Mouse (Mus musculus) limb, embryonic 12.5 days (tissue): ENCODE measurements around the gene Acot7. TPM values are rescaled to one million over a fixed set of nuclear protein-coding genes. Genes with fewer than 3 reads are reported as not detected.

Experiments
- ATAC-seq: fragments of 200-750 bp; cut with Nextera tagmentation; 2 replicates; pipeline ENCODE4 v1.8.0; 2017; ENCODE audit warnings: low read depth, moderate TSS enrichment; ENCODE audit not compliant: insufficient number of reproducible peaks, insufficient read depth, low FRiP score, low TSS enrichment
- H3K27ac ChIP-seq: fragments of 300-500 bp; sonication (generic); 2 replicates; pipeline ENCODE4 v1.5.1; 2016; ENCODE audit warnings: mild to moderate bottlenecking, moderate library complexity
- H3K27me3 ChIP-seq: fragments of 300-500 bp; sonication (generic); 2 replicates; pipeline ENCODE4 v1.6.1; 2016; ENCODE audit warnings: mild to moderate bottlenecking, moderate library complexity
- H3K36me3 ChIP-seq: fragments of 300-500 bp; sonication (generic); 2 replicates; pipeline ENCODE4 v1.6.1; 2016; ENCODE audit warnings: mild to moderate bottlenecking, moderate library complexity
- H3K4me1 ChIP-seq: fragments of 300-500 bp; sonication (generic); replicated peaks from 2 replicates; pipeline ENCODE4 v1.6.1; 2016
- H3K4me2 ChIP-seq: fragments of 300-500 bp; sonication (generic); 2 replicates; pipeline ENCODE4 v1.6.1; 2016; ENCODE audit warnings: mild to moderate bottlenecking, moderate library complexity
- H3K4me3 ChIP-seq: fragments of 300-500 bp; sonication (generic); replicated peaks from 2 replicates; pipeline ENCODE4 v1.5.1; 2016; ENCODE audit warnings: mild to moderate bottlenecking
- H3K9ac ChIP-seq: fragments of 300-500 bp; sonication (generic); replicated peaks from 2 replicates; pipeline ENCODE4 v1.6.1; 2016; ENCODE audit warnings: mild to moderate bottlenecking, moderate library complexity
- H3K9me3 ChIP-seq: fragments of 300-500 bp; sonication (generic); 2 replicates; pipeline ENCODE4 v1.6.1; 2016; ENCODE audit warnings: mild to moderate bottlenecking, moderate library complexity
- WGBS: fragments of 180-500 bp; shearing (Covaris S2); methylation state at CpG from one replicate; pipeline ENCODE4 v1.1.7; 2016; 5-methylcytosine and 5-hydroxymethylcytosine counted together
- polyA plus RNA-seq: library from polyadenylated mRNA; unstranded; fragments of >200 nt; fragmentation: Nextera tagmentation; extraction: Ambion mirVana; gene quantifications from 2 replicates; pipeline ENCODE4 v1.2.1, GENCODE M21; 2016

Acot7 gene
- polyA plus RNA-seq, 1 experiment from 2014 or later = 37.6 TPM

- no peaks in the 10 kb centered on the region for H3K9me3 ChIP-seq
- H3K27ac ChIP-seq = no peak overlapping the region
- H3K4me3 ChIP-seq = no peak overlapping the region
- H3K4me2 ChIP-seq = no peak overlapping the region
- H3K36me3 ChIP-seq = no peaks in the 10 kb centered on the region
- no peak for ATAC-seq
- H3K9ac ChIP-seq = no peak overlapping the region
- H3K4me1 ChIP-seq = peaks cover 34% of the 10 kb centered on the region
- H3K27me3 ChIP-seq = peaks cover 18% of the 10 kb centered on the region; the same call in 1 of the 2 replicates
- 73% methylated on average over 13 of the region's 13 CpGs for WGBS
These were observed 89.9 kb downstream of the Acot7 start for GRCm38 (mm10) chr4:152267748-152268369.

GRCm38 (mm10) chr4:152269967-152270366 is 92.0 kb downstream of the Acot7 start:
- ATAC-seq = no peak
- no peaks in the 10 kb centered on the region for H3K36me3 ChIP-seq
- H3K4me1 ChIP-seq = peaks cover 37% of the 10 kb centered on the region
- no peak overlapping the region for H3K4me3 ChIP-seq
- H3K27ac ChIP-seq = no peak overlapping the region
- 82% methylated on average over 13 of the region's 13 CpGs for WGBS
- H3K9me3 ChIP-seq = no peaks in the 10 kb centered on the region
- no peak overlapping the region for H3K4me2 ChIP-seq
- no peak overlapping the region for H3K9ac ChIP-seq
- H3K27me3 ChIP-seq = peaks cover 27% of the 10 kb centered on the region

- no peaks in the 10 kb centered on the region for H3K9me3 ChIP-seq
- H3K4me1 ChIP-seq = peaks cover 41% of the 10 kb centered on the region
- no peak for ATAC-seq
- 79% methylated on average over 9 of the region's 9 CpGs for WGBS
- no peak overlapping the region for H3K4me3 ChIP-seq
- no peak overlapping the region for H3K27ac ChIP-seq
- peaks cover 30% of the 10 kb centered on the region for H3K27me3 ChIP-seq
- no peak overlapping the region for H3K4me2 ChIP-seq
- no peak overlapping the region for H3K9ac ChIP-seq
- H3K36me3 ChIP-seq = no peaks in the 10 kb centered on the region
These were observed 92.7 kb downstream of the Acot7 start for GRCm38 (mm10) chr4:152270599-152270998.

- H3K9me3 ChIP-seq = no peaks in the 10 kb centered on the region
- no peak for ATAC-seq
- no peak overlapping the region for H3K27ac ChIP-seq
- no peak overlapping the region for H3K9ac ChIP-seq
- no peak overlapping the region for H3K4me3 ChIP-seq
- H3K4me1 ChIP-seq = peaks cover 41% of the 10 kb centered on the region
- WGBS = 92% methylated on average over 11 of the region's 11 CpGs
- H3K36me3 ChIP-seq = no peaks in the 10 kb centered on the region
- H3K4me2 ChIP-seq = no peak overlapping the region
- H3K27me3 ChIP-seq = peaks cover 37% of the 10 kb centered on the region
These were observed 93.4 kb downstream of the Acot7 start for GRCm38 (mm10) chr4:152271334-152271733.

GRCm38 (mm10) chr4:152272006-152272405 is 94.1 kb downstream of the Acot7 start:
- ATAC-seq = no peak
- Histone ChIP-seq H3K4me3 (no peak overlapping the region), H3K9ac (0 out of 2 replicates have a peak overlapping the region, but pooled peaks have one; percentile 42), H3K9me3 (no peaks in the 10 kb centered on the region), H3K27ac (no peak overlapping the region), H3K36me3 (no peaks in the 10 kb centered on the region), H3K4me1 (peaks cover 41% of the 10 kb centered on the region), H3K4me2 (0 out of 2 replicates have a peak overlapping the region, but pooled peaks have one; percentile 3), H3K27me3 (peaks cover 40% of the 10 kb centered on the region)
- 50% methylated on average over 7 of the region's 7 CpGs for WGBS

- H3K36me3 ChIP-seq = no peaks in the 10 kb centered on the region
- ATAC-seq = no peak
- H3K4me3 ChIP-seq = no peak overlapping the region
- H3K4me2 ChIP-seq = 0 out of 2 replicates have a peak overlapping the region, but pooled peaks have one; percentile 3
- no peak overlapping the region for H3K9ac ChIP-seq
- WGBS = 22% methylated on average over 9 of the region's 9 CpGs
- H3K4me1 ChIP-seq = peaks cover 41% of the 10 kb centered on the region
- no peaks in the 10 kb centered on the region for H3K9me3 ChIP-seq
- H3K27me3 ChIP-seq = peaks cover 40% of the 10 kb centered on the region
- H3K27ac ChIP-seq = peak overlapping the region; percentile 72; the same call in 1 of the 2 replicates
These were observed 94.6 kb downstream of the Acot7 start for GRCm38 (mm10) chr4:152272449-152273049.

GRCm38 (mm10) chr4:152273191-152273590 is 95.3 kb downstream of the Acot7 start:
- peak overlapping the region; percentile 72; the same call in 1 of the 2 replicates for H3K27ac ChIP-seq

GRCm38 (mm10) chr4:152273621-152274236 is 95.8 kb downstream of the Acot7 start, which contains the start of gene Gpr153:
Gene Gpr153, plus strand, starts transcription at chr4:152274232.
- peak; percentile 50 for ATAC-seq
- 1% methylated on average over 44 of the region's 48 CpGs for WGBS
- Histone ChIP-seq H3K27ac (peak within 1 kb of the TSS; percentile 72), H3K9ac (peak within 1 kb of the TSS; percentile 83), H3K4me3 (peak within 1 kb of the TSS; percentile 74), H3K4me2 (peak within 1 kb of the TSS; percentile 97), H3K9me3 (no peaks in the 10 kb centered on the region), H3K27me3 (peaks cover 40% of the 10 kb centered on the region), H3K4me1 (peaks cover 41% of the 10 kb centered on the region), H3K36me3 (no peaks in the 10 kb centered on the region)

More at GRCm38 (mm10) chr4:152273191-152273590, 95.3 kb downstream of the Acot7 start:
- peak overlapping the region; percentile 97 for H3K4me2 ChIP-seq
- no peak for ATAC-seq
- H3K36me3 ChIP-seq = no peaks in the 10 kb centered on the region
- H3K27me3 ChIP-seq = peaks cover 40% of the 10 kb centered on the region
- peaks cover 41% of the 10 kb centered on the region for H3K4me1 ChIP-seq
- H3K9me3 ChIP-seq = no peaks in the 10 kb centered on the region
- H3K9ac ChIP-seq = no peak overlapping the region
- H3K4me3 ChIP-seq = no peak overlapping the region; the same call in 1 of the 2 replicates
- 25% methylated on average over 3 of the region's 3 CpGs for WGBS

- peak overlapping the region; percentile 83 for H3K9ac ChIP-seq
- H3K4me2 ChIP-seq = peak overlapping the region; percentile 97
- 0 out of 2 replicates have a peak, but pooled peaks have one; percentile 8 for ATAC-seq
- H3K4me3 ChIP-seq = peak overlapping the region; percentile 74
- no peaks in the 10 kb centered on the region for H3K36me3 ChIP-seq
- no peaks in the 10 kb centered on the region for H3K9me3 ChIP-seq
- no peak overlapping the region; the same call in 1 of the 2 replicates for H3K27ac ChIP-seq
- H3K4me1 ChIP-seq = peaks cover 41% of the 10 kb centered on the region
- peaks cover 50% of the 10 kb centered on the region for H3K27me3 ChIP-seq
- WGBS = under 1% methylated on average over 20 of the region's 20 CpGs
These were observed 96.8 kb downstream of the Acot7 start for GRCm38 (mm10) chr4:152274681-152275131.

- WGBS = 48% methylated on average over 10 of the region's 10 CpGs
- Histone ChIP-seq H3K9ac (no peak overlapping the region), H3K4me1 (peaks cover 35% of the 10 kb centered on the region), H3K27me3 (peaks cover 60% of the 10 kb centered on the region), H3K27ac (no peak overlapping the region), H3K9me3 (no peaks in the 10 kb centered on the region), H3K4me2 (no peak overlapping the region), H3K4me3 (no peak overlapping the region), H3K36me3 (peaks cover 5% of the 10 kb centered on the region; the same call in 1 of the 2 replicates)
- ATAC-seq = no peak
These were observed 98.7 kb downstream of the Acot7 start for GRCm38 (mm10) chr4:152276389-152277347.
